Mouse (Mus musculus) ES-E14 (cell line): ENCODE results near the gene Icmt.

ENCODE experiments used
- ZC3H11A ChIP-seq: IDR thresholded peaks from 2 replicates; pipeline ENCODE4 v1.6.1; 2012; ENCODE audit warnings: low read depth, mild to moderate bottlenecking, inconsistent platforms, low read length, borderline replicate concordance
- ZNF384 ChIP-seq: IDR thresholded peaks from 2 replicates; pipeline ENCODE4 v1.6.1; 2012; ENCODE audit warnings: low read depth, low read length, inconsistent platforms

DNA sequence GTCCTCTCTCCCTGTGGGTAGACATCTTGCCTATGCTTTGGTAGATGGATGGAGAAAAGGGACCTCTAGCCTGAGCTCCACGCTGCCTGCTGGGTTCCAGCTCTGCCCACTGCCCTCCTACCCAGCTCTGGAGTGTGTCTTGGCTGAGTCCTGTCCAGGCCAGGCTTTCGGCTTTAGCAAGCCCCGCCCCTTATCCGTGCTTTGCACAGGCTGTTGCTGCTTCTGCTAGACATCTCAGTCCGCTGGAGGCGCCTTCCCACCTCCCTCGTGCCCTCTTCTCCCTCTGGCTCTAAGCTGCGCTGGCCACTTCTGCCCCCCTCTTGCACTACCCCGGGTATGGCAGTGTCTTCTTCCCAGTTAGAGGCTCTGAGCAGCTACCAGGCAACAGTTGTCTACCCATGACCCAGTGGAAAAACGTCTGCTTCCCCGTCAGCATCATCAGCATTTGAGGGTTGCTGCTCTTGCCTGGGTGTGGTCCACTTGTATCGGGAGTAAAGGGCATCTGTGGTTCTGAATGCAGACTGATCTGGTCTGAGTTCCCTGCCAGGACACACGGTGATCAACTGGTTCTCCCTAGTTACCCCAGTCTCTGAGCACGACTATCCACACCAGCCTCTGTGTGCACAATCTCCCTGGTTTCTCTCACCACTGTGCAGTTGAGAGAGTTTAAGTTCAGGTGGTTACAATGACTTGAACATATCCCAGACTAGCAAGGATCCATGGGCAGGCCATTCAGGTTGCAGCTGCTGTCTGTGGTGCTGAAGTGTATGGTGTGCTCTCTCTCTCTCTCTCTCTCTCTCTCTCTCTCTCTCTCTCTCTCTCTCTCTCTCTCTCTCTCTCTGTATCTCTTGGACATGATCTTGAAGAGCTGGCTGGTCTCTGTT lies 54.6 kb downstream of the Icmt start:
- TF ChIP-seq ZC3H11A, result no peak
- TF ChIP-seq ZNF384, result no peak
